8 mouse cellular contexts compared by ENCODE assay signal in genomic region chr11:60311025-60311854, GRCm38 (mm10). TPM values are rescaled to one million over a fixed set of nuclear protein-coding genes. Genes with fewer than 3 reads are reported as not detected.
DNase-seq lines count a peak whose midpoint lies in the region; ATAC-seq and TF ChIP-seq lines count a peak whose summit lies in the region.

No protein-coding gene starts in this region.

- peaks cover 3% of the 10 kb centered on the region for H3K79me2 ChIP-seq in heart, adult 2 months (replicated peaks; ENCODE audit: control insufficient read depth, insufficient read depth, low read length)

- TF ChIP-seq CTCF in heart, adult 2 months (IDR thresholded peaks at IDR 0.05) = peak; percentile 22; the same call in 1 of the 2 replicates

- H3K27me3 ChIP-seq in embryonic facial prominence, embryonic 11.5 days (ENCODE audit: control insufficient read depth, insufficient read depth, low read length) = no peaks in the 10 kb centered on the region
- H3K27me3 ChIP-seq in heart, adult 2 months (ENCODE audit: control insufficient read depth, insufficient read depth, low read length) = no peaks in the 10 kb centered on the region
- H3K27me3 ChIP-seq in midbrain, embryonic 11.5 days (ENCODE audit: control insufficient read depth, insufficient read depth, low read length) = no peaks in the 10 kb centered on the region

- TF ChIP-seq EP300 in heart, adult 2 months (IDR thresholded peaks at IDR 0.05; ENCODE audit: insufficient read depth, low read depth, low read length) = no peak

- H3K9me3 ChIP-seq in embryonic facial prominence, embryonic 11.5 days (replicated peaks; ENCODE audit: control insufficient read depth, low read length) = no peaks in the 10 kb centered on the region
- no peaks in the 10 kb centered on the region for H3K9me3 ChIP-seq in midbrain, embryonic 11.5 days (ENCODE audit: control insufficient read depth, low read length)

- no peak overlapping the region for H3K4me2 ChIP-seq in embryonic facial prominence, embryonic 11.5 days (ENCODE audit: low read depth, low read length)
- H3K4me2 ChIP-seq in midbrain, embryonic 11.5 days = peak overlapping the region; percentile 11; the same call in 1 of the 2 replicates

- peak; percentile 77; the same call in 1 of the 2 replicates for ATAC-seq in embryonic facial prominence, embryonic 11.5 days (replicated peaks; ENCODE audit: insufficient number of reproducible peaks, low FRiP score, low TSS enrichment, low read depth)
- ATAC-seq in midbrain, embryonic 11.5 days (ENCODE audit: low FRiP score) = peak; percentile 82

- intact Hi-C loops in heart, adult 2 months (cut with DNase I) = no loop called here
- intact Hi-C loops in left cerebral cortex, postnatal 14 days (cut with DNase I) = no loop called here

- no peaks in the 10 kb centered on the region for H3K36me3 ChIP-seq in embryonic facial prominence, embryonic 11.5 days (replicated peaks; ENCODE audit: control insufficient read depth, insufficient read depth, low read depth, low read length)
- peaks cover 2% of the 10 kb centered on the region; the same call in 1 of the 2 replicates for H3K36me3 ChIP-seq in heart, adult 2 months (ENCODE audit: control insufficient read depth, insufficient read depth, low read length)
- no peaks in the 10 kb centered on the region for H3K36me3 ChIP-seq in midbrain, embryonic 11.5 days (ENCODE audit: control insufficient read depth, insufficient read depth, low read length)

- H3K4me1 ChIP-seq in embryonic facial prominence, embryonic 11.5 days (ENCODE audit: control insufficient read depth, insufficient read depth, low read length) = peaks cover 4% of the 10 kb centered on the region
- peaks cover 17% of the 10 kb centered on the region for H3K4me1 ChIP-seq in heart, adult 2 months (ENCODE audit: control insufficient read depth, insufficient read depth, low read length)
- peaks cover 19% of the 10 kb centered on the region for H3K4me1 ChIP-seq in midbrain, embryonic 11.5 days (ENCODE audit: control insufficient read depth, insufficient read depth, low read length)

- peak; percentile 92 for DNase-seq in adrenal gland, postnatal 14 days
- no peak for DNase-seq in embryonic facial prominence, embryonic 11.5 days (ENCODE audit: low spot score)
- DNase-seq in heart, adult 2 months = peak; percentile 75 to 78
- peak; percentile 89 for DNase-seq in kidney, adult 18-20 months
- DNase-seq in left cerebral cortex, postnatal 14 days (ENCODE audit: low spot score in 2 of 2) = peak; percentile 81 to 94
- peak; percentile 92 for DNase-seq in midbrain, embryonic 11.5 days (ENCODE audit: low spot score, missing footprints)
- DNase-seq in skeletal muscle tissue, adult 2 months (ENCODE audit: low read depth, low spot score) = peak; percentile 51
- DNase-seq in c-Kit-positive CD71-positive TER-119-positive erythroid progenitor cells, embryonic 14.5 days (ENCODE audit: low spot score) = no peak

- no peak for TF ChIP-seq POLR2A in heart, adult 2 months (IDR thresholded peaks at IDR 0.05; ENCODE audit: insufficient read depth, low read depth, low read length)

- H3K9ac ChIP-seq in embryonic facial prominence, embryonic 11.5 days (replicated peaks; ENCODE audit: low read length) = no peak overlapping the region; the same call in 1 of the 2 replicates
- no peak overlapping the region for H3K9ac ChIP-seq in heart, adult 2 months (ENCODE audit: low read depth, low read length)
- peak overlapping the region; percentile 17; the same call in 1 of the 2 replicates for H3K9ac ChIP-seq in midbrain, embryonic 11.5 days (ENCODE audit: low read length)

- no peak overlapping the region for H3K4me3 ChIP-seq in embryonic facial prominence, embryonic 11.5 days (ENCODE audit: low read depth, low read length)
- H3K4me3 ChIP-seq in heart, adult 2 months = no peak overlapping the region
- no peak overlapping the region for H3K4me3 ChIP-seq in midbrain, embryonic 11.5 days (ENCODE audit: low read depth, low read length)

- peak overlapping the region; percentile 15 for H3K27ac ChIP-seq in embryonic facial prominence, embryonic 11.5 days (replicated peaks; ENCODE audit: low read depth, low read length)
- H3K27ac ChIP-seq in heart, adult 2 months = peak overlapping the region; percentile 6; the same call in 1 of the 2 replicates
- peak overlapping the region; percentile 62 for H3K27ac ChIP-seq in midbrain, embryonic 11.5 days (ENCODE audit: low read depth, low read length)

- WGBS in embryonic facial prominence, embryonic 11.5 days = 17% methylated on average over 8 of the region's 8 CpGs
- 9% methylated on average over 8 of the region's 8 CpGs for whole genome bisulfite sequencing in heart, adult 2 months
- 11% methylated on average over 8 of the region's 8 CpGs for WGBS in midbrain, embryonic 11.5 days

RNA-seq across cellular contexts. Expression of gene Tom1l2, which starts 41.5 kb away (rescaled TPM):
- total RNA-seq in adrenal gland, postnatal 14 days (2021) = 55.9 and 65.0 TPM in 2 replicates
- 9.0 and 11.5 TPM in 2 replicates for polyA plus RNA-seq in embryonic facial prominence, embryonic 11.5 days (2014; fragmentation: Nextera tagmentation; extraction: Ambion mirVana)
- total RNA-seq in heart, adult 2 months (2021) = 100 to 1,000 TPM; 102 to 113 TPM
- 123 and 149 TPM in 2 replicates for polyA plus RNA-seq in heart, adult 2 months (2012; rRNA removed)
- 100 to 1,000 TPM; 163 to 172 TPM for total RNA-seq in left cerebral cortex, postnatal 14 days (2021)
- polyA plus RNA-seq in midbrain, embryonic 11.5 days (2014; fragmentation: Nextera tagmentation; extraction: Ambion mirVana) = 12.1 and 12.8 TPM in 2 replicates

RNA-seq across cellular contexts. Expression of gene Drc3, which starts 41.9 kb away (rescaled TPM):
- 1.6 TPM in 2 replicates for total RNA-seq in adrenal gland, postnatal 14 days (2021)
- polyA plus RNA-seq in embryonic facial prominence, embryonic 11.5 days (2014; fragmentation: Nextera tagmentation; extraction: Ambion mirVana) = 1.3 and 2.2 TPM in 2 replicates
- total RNA-seq in heart, adult 2 months (2021) = 1 to 10 TPM; 1.6 to 2.4 TPM
- 4.1 and 4.2 TPM in 2 replicates for polyA plus RNA-seq in heart, adult 2 months (2012; rRNA removed)
- 10 to 100 TPM; 11.7 to 13.6 TPM for total RNA-seq in left cerebral cortex, postnatal 14 days (2021)
- polyA plus RNA-seq in midbrain, embryonic 11.5 days (2014; fragmentation: Nextera tagmentation; extraction: Ambion mirVana) = 2.0 and 2.4 TPM in 2 replicates

Comparison
In these comparisons a context has a peak if more than half of its experiments do, and no peak if none do; other contexts are left out.
1. DNase-seq: peak in adrenal gland, postnatal 14 days (single experiment), heart, adult 2 months (2 of 2), kidney, adult 18-20 months (single experiment), left cerebral cortex, postnatal 14 days (2 of 2), midbrain, embryonic 11.5 days (single experiment) and skeletal muscle tissue, adult 2 months (single experiment); none in embryonic facial prominence, embryonic 11.5 days (single experiment) and c-Kit-positive CD71-positive TER-119-positive erythroid progenitor cells, embryonic 14.5 days (single experiment).
2. H3K27ac ChIP-seq: peak in every context shown above with its lines; median percentile 62 in midbrain, embryonic 11.5 days; 15 in embryonic facial prominence, embryonic 11.5 days; 6 in heart, adult 2 months.